Mouse (Mus musculus) megakaryocyte, adult 5-6 weeks (primary cell): ENCODE results near the gene Idi2. TPM values are rescaled to one million over a fixed set of nuclear protein-coding genes. Genes with fewer than 3 reads are reported as not detected.
"Not testable (repeated sequence)": the region's sequence is repeated elsewhere in the genome, so short reads cannot be mapped to it uniquely, and the experiment has no call there.

ENCODE experiments used
- ATAC-seq: 2 replicates; pipeline ENCODE4 v1.8.0; 2016; ENCODE audit warnings: mild to moderate bottlenecking, inconsistent platforms; ENCODE audit not compliant: poor library complexity, severe bottlenecking
- total RNA-seq, 2 experiments: library from RNA; stranded (forward) in 1 of 2; stranded (reverse) in 1 of 2; fragments of 153-499, 151-499 nt in 1 of 2; fragments of 221-1000, 200-1000 nt in 1 of 2; gene quantifications; 2 replicates each; pipeline versions ENCODE4 v1.2.3 to v1.2.4; 2015 to 2017

Idi2 gene
- total RNA-seq (2015): not detected in 2 replicates
- not detected in 2 replicates for total RNA-seq (2017)

- not testable (repeated sequence) for ATAC-seq
These were observed at the start of gene Idi2 for GRCm38 (mm10) chr13:8952563-8952962. Idi2 (plus strand) TSS chr13:8952863.

- ATAC-seq: not testable (repeated sequence)
These were observed 46.7 kb upstream of the Idi2 start for GRCm38 (mm10) chr13:8905986-8906385.

DNA sequence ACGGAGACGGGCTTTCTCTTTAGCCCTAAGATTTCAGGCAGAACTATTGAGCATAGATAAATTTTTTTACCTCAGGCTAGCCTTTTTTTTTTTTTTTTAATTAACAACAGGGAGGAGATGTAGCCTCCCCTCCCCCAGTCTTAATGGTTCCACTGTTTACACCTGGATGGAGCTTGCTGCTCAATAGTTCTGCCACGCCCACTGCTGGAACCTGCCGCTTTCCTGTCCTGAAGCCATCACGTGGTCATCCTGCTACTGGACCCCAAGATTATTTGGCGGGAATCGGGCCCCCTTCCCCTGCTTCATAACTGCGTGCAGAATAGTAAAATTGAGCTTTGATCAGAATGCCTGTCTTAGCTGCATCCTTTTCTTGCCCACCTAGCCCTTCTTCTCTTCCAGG lies 38.8 kb upstream of the Idi2 start:
- ATAC-seq: not testable (repeated sequence)

DNA sequence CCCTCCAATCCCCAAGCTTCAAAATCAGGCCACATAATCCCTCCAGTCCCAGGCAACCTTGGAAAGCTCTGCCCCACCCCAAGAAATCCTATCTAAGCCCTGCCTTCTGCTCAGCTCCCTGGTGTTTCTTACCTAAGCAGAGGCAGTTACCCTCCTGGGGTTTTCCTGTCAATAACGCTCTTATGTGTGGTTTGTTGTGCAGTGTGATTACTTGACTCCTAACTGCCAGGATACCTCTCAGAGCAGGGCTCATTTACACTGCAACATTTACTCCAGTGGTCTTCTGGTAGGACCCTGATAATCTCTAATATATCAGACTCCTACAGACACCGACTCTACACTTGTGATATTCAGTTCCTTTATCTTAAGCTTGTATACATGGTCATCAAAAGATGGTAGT lies 19.2 kb upstream of the Idi2 start:
- no peak for ATAC-seq

GRCm38 (mm10) chr13:8937611-8938140 lies 15.0 kb upstream of the Idi2 start:
- ATAC-seq: not testable (repeated sequence)

GRCm38 (mm10) chr13:8941110-8941509 lies 11.6 kb upstream of the Idi2 start:
- ATAC-seq: not testable (repeated sequence)

DNA sequence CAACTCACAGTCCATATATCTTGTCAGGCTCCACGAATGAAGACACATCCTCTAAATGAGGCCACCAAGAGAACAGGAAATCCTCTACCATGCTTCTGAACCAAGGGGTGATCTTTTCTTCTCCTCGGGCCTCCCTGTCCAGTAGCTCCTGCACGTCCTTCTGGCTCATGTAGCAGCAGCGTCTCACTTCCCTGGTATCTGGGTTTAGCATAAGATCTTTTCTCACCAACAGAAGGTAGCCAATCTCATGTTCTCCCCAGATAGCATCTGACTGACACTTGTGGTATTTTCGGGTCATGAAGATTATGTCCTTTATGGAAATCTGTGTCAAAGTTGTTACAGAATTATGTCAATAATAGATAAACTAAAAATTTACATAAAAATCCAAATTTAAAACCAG lies 11.0 kb upstream of the Idi2 start:
- ATAC-seq: not testable (repeated sequence)

DNA sequence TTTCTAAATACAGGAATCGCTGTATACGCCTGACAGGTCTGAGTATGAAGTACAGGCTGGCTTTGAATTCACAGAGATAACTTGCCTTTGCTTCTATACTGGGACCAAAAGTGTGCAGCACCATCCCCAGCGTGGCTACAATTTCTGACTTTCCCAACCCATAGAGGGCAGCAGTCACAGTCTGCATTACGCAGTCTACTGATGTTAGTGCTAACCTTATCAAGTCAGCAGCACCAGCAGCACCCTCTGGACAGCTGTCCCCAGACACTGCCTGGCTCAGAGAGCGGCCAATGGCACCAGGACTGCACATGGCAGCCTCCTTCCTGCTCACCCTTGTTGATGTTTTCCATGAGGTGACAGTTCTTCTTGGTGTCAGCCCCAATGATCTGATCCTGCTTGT lies 8.8 kb upstream of the Idi2 start:
- not testable (repeated sequence) for ATAC-seq

GRCm38 (mm10) chr13:8948131-8948530 lies 4.5 kb upstream of the Idi2 start, which contains the start of gene Gm9745:
Gm9745 (minus strand) TSS chr13:8948231.
- ATAC-seq: not testable (repeated sequence)

DNA sequence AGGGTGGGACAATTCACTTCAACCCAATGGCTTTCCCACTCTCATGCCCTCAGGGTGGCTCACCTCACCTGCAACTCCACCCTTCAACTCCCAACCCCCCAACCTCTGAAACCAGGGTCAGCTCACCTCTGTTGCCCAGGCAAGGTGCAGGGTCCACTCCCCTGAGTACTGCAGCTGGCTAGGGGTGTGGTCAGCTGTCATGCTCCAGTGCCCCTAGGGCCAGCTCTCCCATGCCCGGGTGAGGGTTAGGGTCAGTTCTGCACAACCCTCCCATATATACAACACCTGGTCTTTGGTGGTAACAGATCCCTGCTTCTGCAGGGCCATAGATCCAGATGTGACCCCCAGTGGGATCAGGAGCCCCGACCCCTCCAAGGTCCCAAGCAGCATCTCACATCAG lies 2.5 kb downstream of the Idi2 start:
- not testable (repeated sequence) for ATAC-seq

GRCm38 (mm10) chr13:8956873-8957272 lies 4.2 kb downstream of the Idi2 start:
- not testable (repeated sequence) for ATAC-seq

DNA sequence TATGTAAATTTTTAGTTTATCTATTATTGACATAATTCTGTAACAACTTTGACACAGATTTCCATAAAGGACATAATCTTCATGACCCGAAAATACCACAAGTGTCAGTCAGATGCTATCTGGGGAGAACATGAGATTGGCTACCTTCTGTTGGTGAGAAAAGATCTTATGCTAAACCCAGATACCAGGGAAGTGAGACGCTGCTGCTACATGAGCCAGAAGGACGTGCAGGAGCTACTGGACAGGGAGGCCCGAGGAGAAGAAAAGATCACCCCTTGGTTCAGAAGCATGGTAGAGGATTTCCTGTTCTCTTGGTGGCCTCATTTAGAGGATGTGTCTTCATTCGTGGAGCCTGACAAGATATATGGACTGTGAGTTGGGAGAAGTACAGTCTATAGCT lies 6.4 kb downstream of the Idi2 start:
- not testable (repeated sequence) for ATAC-seq

DNA sequence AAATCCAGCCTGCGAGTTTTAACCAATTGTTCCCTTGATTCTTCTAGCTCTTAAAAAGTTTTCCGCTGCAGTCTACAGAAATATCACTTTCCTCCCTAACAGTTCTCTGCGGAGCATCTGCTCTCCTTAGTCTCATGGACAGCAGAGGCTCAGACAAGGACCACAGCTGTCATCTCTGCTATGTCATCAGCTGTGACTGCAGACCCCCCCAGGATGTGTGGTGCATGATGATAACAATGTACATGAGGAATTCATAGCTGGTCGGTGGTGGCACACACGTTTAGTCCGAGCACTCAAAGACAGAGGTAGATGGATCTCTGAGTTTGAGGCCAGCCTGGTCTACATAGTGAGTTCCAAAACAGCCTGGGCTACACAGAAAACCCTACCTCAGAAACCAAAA lies 6.9 kb downstream of the Idi2 start:
- not testable (repeated sequence) for ATAC-seq

- not testable (repeated sequence) for ATAC-seq
These were observed 8.6 kb downstream of the Idi2 start for GRCm38 (mm10) chr13:8961128-8961888.

DNA sequence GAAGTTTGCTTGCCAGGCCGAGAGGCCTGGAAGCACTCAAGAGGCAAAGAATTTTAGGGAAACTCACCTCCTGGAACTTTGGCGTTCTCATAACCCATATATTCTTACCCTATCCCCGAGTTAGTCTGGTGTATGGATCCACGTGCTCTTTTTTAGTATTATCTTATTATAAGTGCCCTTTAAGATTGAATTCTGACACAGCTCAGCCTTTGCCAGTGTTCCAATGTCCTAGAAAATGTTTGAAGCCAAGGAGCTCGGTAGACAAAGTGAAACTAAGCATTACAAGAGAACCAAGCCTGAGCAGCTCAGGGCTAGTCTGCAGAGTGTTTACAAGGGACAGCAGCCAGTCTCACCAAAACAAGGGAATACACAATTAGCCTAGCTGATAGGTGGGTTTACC lies 9.6 kb downstream of the Idi2 start:
- ATAC-seq: not testable (repeated sequence)

GRCm38 (mm10) chr13:8965224-8965623 lies 12.6 kb downstream of the Idi2 start:
- no peak for ATAC-seq

- ATAC-seq: no peak
These were observed 15.1 kb downstream of the Idi2 start for GRCm38 (mm10) chr13:8967742-8968141.

- no peak for ATAC-seq
These were observed 19.7 kb downstream of the Idi2 start for GRCm38 (mm10) chr13:8972369-8972768.

DNA sequence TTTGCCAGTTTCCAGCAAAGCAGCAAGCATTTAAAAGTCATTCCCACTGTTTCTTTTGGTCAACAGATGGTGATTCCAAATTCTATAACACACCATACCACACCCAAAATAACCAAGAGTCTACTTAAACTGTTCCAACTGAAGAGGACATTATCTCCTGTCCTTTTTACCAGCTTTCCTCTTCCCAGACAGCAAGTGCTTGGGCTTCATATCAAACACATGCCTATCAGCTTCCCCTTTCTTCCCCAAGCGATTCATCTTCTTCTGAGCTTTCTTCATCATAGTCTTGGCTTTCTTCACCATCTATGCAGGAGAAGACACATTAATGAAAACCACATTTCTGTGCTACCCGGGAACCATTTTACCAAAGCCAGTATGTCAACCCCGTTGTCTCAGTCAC lies 20.3 kb downstream of the Idi2 start:
- ATAC-seq: no peak

DNA sequence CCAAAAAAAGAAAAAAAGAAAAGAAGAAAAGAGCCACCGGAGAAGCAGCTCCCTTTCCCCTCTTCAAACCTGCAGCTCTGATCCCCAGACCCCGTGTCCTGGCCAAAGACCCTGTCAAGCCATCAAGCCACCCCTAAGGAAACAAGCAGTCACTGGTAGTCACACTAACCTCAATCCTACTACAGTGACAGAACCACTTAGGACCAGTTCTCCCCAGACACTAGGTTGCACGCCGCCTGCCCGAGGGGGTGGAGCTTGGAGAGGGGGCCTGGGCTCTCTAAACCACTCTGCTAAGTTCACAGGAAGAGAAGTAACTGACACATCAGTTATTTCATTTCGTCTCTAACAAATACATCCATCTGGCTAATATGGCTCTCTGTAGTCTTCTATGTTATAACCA lies 39.6 kb downstream of the Idi2 start:
- no peak for ATAC-seq

GRCm38 (mm10) chr13:8995159-8995989 lies 42.7 kb downstream of the Idi2 start:
- ATAC-seq: peak; percentile 51
